Mouse (Mus musculus) neural tube, embryonic 14.5 days (tissue): ENCODE measurements at regions not wholly inside any gene's neighbourhood (a gene's known extent, or its start where the extent isn't known, plus 50 kb on each side); places are given as distances from the start of the nearest gene placed in this dataset.

Source experiments
- ATAC-seq: fragments of 200-750 bp; cut with Nextera tagmentation; 2 replicates; pipeline ENCODE4 v1.8.0; 2017; ENCODE audit warnings: low read depth, mild to moderate bottlenecking, moderate TSS enrichment, moderate library complexity
- H3K27ac ChIP-seq: fragments of 300-500 bp; sonication (generic); 2 replicates; pipeline ENCODE4 v1.5.1; 2014; ENCODE audit warnings: low read depth, mild to moderate bottlenecking, control low read depth, low read length, moderate library complexity, mixed read lengths
- H3K27me3 ChIP-seq: fragments of 300-500 bp; sonication (generic); 2 replicates; pipeline ENCODE4 v1.6.1; 2014; ENCODE audit warnings: low read length; ENCODE audit not compliant: control insufficient read depth, insufficient read depth
- H3K36me3 ChIP-seq: fragments of 300-500 bp; sonication (generic); 2 replicates; pipeline ENCODE4 v1.6.1; 2014; ENCODE audit warnings: low read length, mixed read lengths; ENCODE audit not compliant: control insufficient read depth, insufficient read depth
- H3K4me1 ChIP-seq: fragments of 300-500 bp; sonication (generic); 2 replicates; pipeline ENCODE4 v1.6.1; 2014; ENCODE audit warnings: low read length; ENCODE audit not compliant: control insufficient read depth, insufficient read depth
- H3K4me2 ChIP-seq: fragments of 300-500 bp; sonication (generic); 2 replicates; pipeline ENCODE4 v1.6.1; 2014; ENCODE audit warnings: mild to moderate bottlenecking, low read depth, low read length, control low read depth
- H3K4me3 ChIP-seq: fragments of 300-500 bp; sonication (generic); 2 replicates; pipeline ENCODE4 v1.5.1; 2014; ENCODE audit warnings: low read depth, low read length, control low read depth, mixed read lengths
- H3K9ac ChIP-seq: fragments of 300-500 bp; sonication (generic); replicated peaks from 2 replicates; pipeline ENCODE4 v1.6.1; 2014; ENCODE audit warnings: low read depth, mild to moderate bottlenecking, control low read depth, low read length, mixed read lengths
- H3K9me3 ChIP-seq: fragments of 300-500 bp; sonication (generic); 2 replicates; pipeline ENCODE4 v1.6.1; 2016; ENCODE audit warnings: low read length; ENCODE audit not compliant: control insufficient read depth
- WGBS: fragments of 180-500 bp; shearing (Covaris S2); extraction: QIAGEN DNeasy Blood & Tissue Kit; methylation state at CpG from one replicate; pipeline ENCODE4 v1.1.7; 2014; 5-methylcytosine and 5-hydroxymethylcytosine counted together

GRCm38 (mm10) chr4:33664474-33664822 lies 259.9 kb upstream of the Cnr1 start:
- 72% methylated on average over 5 of the region's 5 CpGs for WGBS
- no peak overlapping the region for H3K9ac ChIP-seq
- H3K36me3 ChIP-seq = no peaks in the 10 kb centered on the region
- ATAC-seq = no peak
- no peaks in the 10 kb centered on the region for H3K27me3 ChIP-seq
- no peak overlapping the region for H3K4me2 ChIP-seq
- H3K9me3 ChIP-seq = no peaks in the 10 kb centered on the region
- H3K4me1 ChIP-seq = no peaks in the 10 kb centered on the region
- H3K4me3 ChIP-seq = no peak overlapping the region
- no peak overlapping the region for H3K27ac ChIP-seq

GRCm38 (mm10) chr4:33665250-33665873 lies 259.0 kb upstream of the Cnr1 start:
- Histone ChIP-seq H3K4me3 (no peak overlapping the region), H3K27ac (no peak overlapping the region)
- no peak for ATAC-seq

GRCm38 (mm10) chr4:33668431-33668830 lies 256.0 kb upstream of the Cnr1 start:
- no peak overlapping the region for H3K4me3 ChIP-seq
- H3K27ac ChIP-seq = no peak overlapping the region
- no peak for ATAC-seq
- no peak overlapping the region for H3K9ac ChIP-seq
- H3K4me2 ChIP-seq = no peak overlapping the region
- no peaks in the 10 kb centered on the region for H3K4me1 ChIP-seq
- H3K27me3 ChIP-seq = no peaks in the 10 kb centered on the region
- no peaks in the 10 kb centered on the region for H3K9me3 ChIP-seq
- WGBS = 70% methylated on average over 3 of the region's 3 CpGs
- H3K36me3 ChIP-seq = no peaks in the 10 kb centered on the region

More at GRCm38 (mm10) chr4:33665250-33665873, 259.0 kb upstream of the Cnr1 start:
- Histone ChIP-seq H3K9me3 (no peaks in the 10 kb centered on the region), H3K4me1 (no peaks in the 10 kb centered on the region), H3K27me3 (no peaks in the 10 kb centered on the region), H3K4me2 (no peak overlapping the region), H3K9ac (no peak overlapping the region), H3K36me3 (no peaks in the 10 kb centered on the region)
- WGBS = 65% methylated on average over 14 of the region's 14 CpGs

- Histone ChIP-seq H3K4me3 (no peak overlapping the region), H3K9me3 (no peaks in the 10 kb centered on the region), H3K27ac (no peak overlapping the region), H3K27me3 (no peaks in the 10 kb centered on the region), H3K9ac (no peak overlapping the region), H3K4me2 (no peak overlapping the region), H3K36me3 (no peaks in the 10 kb centered on the region), H3K4me1 (no peaks in the 10 kb centered on the region)
- no CpG with 5 or more reads among the region's 5 CpGs for WGBS
- ATAC-seq = no peak
Measured at GRCm38 (mm10) chr4:33675044-33675443, 249.3 kb upstream of the Cnr1 start.

- no peak for ATAC-seq
- Histone ChIP-seq H3K4me1 (no peaks in the 10 kb centered on the region), H3K27me3 (no peaks in the 10 kb centered on the region), H3K9me3 (no peaks in the 10 kb centered on the region), H3K27ac (no peak overlapping the region), H3K9ac (no peak overlapping the region), H3K36me3 (no peaks in the 10 kb centered on the region), H3K4me3 (no peak overlapping the region), H3K4me2 (no peak overlapping the region)
- 78% methylated on average over 3 of the region's 3 CpGs for WGBS
Measured at GRCm38 (mm10) chr4:33679351-33679750, 245.0 kb upstream of the Cnr1 start.

GRCm38 (mm10) chr4:33686135-33686534 lies 238.3 kb upstream of the Cnr1 start:
- Histone ChIP-seq H3K27ac (no peak overlapping the region), H3K9ac (no peak overlapping the region), H3K4me1 (0 out of 2 replicates have a peak, but pooled peaks cover 8% of the 10 kb centered on the region), H3K36me3 (no peaks in the 10 kb centered on the region), H3K27me3 (no peaks in the 10 kb centered on the region), H3K9me3 (no peaks in the 10 kb centered on the region), H3K4me3 (no peak overlapping the region), H3K4me2 (no peak overlapping the region)
- WGBS = 90% methylated on average over 8 of the region's 8 CpGs
- no peak for ATAC-seq

GRCm38 (mm10) chr4:33687434-33687833 lies 237.0 kb upstream of the Cnr1 start:
- Histone ChIP-seq H3K9me3 (no peaks in the 10 kb centered on the region), H3K9ac (no peak overlapping the region), H3K4me2 (no peak overlapping the region), H3K4me1 (0 out of 2 replicates have a peak, but pooled peaks cover 8% of the 10 kb centered on the region), H3K4me3 (no peak overlapping the region), H3K27me3 (no peaks in the 10 kb centered on the region), H3K36me3 (no peaks in the 10 kb centered on the region), H3K27ac (no peak overlapping the region)
- WGBS = 55% methylated on average over 7 of the region's 7 CpGs
- ATAC-seq = no peak

GRCm38 (mm10) chr4:33693441-33693840 lies 231.0 kb upstream of the Cnr1 start:
- Histone ChIP-seq H3K9me3 (no peaks in the 10 kb centered on the region), H3K9ac (no peak overlapping the region), H3K4me1 (no peaks in the 10 kb centered on the region), H3K27me3 (no peaks in the 10 kb centered on the region), H3K27ac (no peak overlapping the region), H3K4me2 (no peak overlapping the region), H3K4me3 (no peak overlapping the region), H3K36me3 (no peaks in the 10 kb centered on the region)
- 91% methylated on average over 4 of the region's 4 CpGs for WGBS
- no peak for ATAC-seq

GRCm38 (mm10) chr4:33696969-33697368 lies 227.4 kb upstream of the Cnr1 start:
- Histone ChIP-seq H3K27ac (no peak overlapping the region), H3K36me3 (no peaks in the 10 kb centered on the region), H3K4me2 (no peak overlapping the region), H3K4me3 (no peak overlapping the region), H3K4me1 (no peaks in the 10 kb centered on the region), H3K27me3 (no peaks in the 10 kb centered on the region), H3K9ac (no peak overlapping the region), H3K9me3 (no peaks in the 10 kb centered on the region)
- no peak for ATAC-seq
- WGBS = 82% methylated on average over 8 of the region's 8 CpGs
